Mouse (Mus musculus) cerebellum, adult 18-20 months (tissue): Measurements from ENCODE around the gene Gdpgp1.

Experiments
- DNase-seq, 2 experiments: peaks; one replicate each; pipeline ENCODE4 v3.0.0; 2021

Gene Gdpgp1

DNA sequence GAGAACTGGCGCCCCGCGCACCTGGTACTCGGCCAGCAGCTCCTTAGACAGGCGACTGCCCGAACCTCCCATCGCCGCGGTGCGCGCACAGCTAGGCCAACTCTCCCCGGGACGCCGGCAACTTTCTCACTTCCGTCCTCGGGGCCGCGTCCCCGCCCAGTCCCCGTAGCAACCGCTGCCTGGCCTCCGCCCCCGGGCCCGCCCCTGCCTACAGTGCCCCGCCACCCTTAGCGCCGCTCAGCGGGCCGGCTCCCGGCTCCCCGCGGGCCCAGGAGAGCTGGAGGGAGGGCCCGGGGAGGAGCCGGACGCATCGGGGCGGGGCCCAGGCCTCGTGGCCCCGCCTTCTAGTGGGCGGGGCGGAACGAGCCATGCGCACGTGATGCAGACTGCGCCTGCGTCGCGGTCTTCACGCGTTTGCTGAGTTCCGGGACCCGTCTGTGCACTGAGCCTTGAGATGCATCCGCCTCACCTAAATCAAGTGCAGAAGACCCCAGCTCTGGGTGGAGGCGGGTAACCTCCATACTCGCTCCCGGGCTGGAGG, at the start of gene Gdpgp1, which contains the start of gene Cib1:
Gene Gdpgp1, plus strand, starts transcription at position 377 of the 541 bp plus-strand sequence.
Gene Cib1, minus strand, starts transcription at position 325 of the 541 bp plus-strand sequence.
- peak; percentile 87 to 96 for DNase-seq

DNA sequence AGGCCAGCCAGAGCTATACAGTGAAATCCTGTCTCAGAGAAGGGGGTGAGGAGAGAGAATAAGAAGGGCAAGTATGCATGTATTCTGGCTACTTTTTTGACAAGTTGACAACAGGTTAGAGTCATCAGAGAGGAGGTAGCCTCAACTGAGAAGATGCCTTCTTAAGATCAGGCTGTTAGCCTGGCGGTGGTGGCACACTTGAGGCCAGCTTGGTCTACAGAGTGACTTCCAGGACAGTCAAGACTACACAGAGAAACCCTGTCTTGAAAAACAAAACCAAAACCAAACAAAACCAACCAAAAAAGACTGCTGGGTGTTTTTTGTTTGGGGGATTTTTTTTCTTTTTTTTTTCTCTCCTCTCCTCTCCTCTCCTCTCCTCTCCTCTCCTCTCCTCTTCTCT, 49.2 kb upstream of the Gdpgp1 start:
- no peak for DNase-seq

DNA sequence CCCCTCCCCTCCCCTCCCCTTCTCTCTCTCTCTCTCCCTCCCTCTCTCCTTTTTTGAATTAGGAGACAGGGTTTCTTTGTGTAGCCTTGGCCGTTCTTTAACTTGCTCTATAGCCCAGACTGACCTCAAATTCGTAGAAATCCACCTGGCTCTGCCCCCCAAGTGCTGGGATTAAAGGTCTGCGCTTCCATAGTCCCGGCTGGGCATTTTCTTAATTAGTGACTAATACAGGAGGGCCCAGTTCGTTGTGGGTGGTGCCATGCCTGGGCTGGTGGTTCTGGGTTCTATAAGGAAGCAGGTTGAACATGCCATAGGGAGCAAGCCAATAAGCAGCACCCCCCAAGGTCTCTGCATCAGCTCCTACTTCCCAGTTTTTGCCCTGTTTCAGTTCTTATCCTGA, 48.7 kb upstream of the Gdpgp1 start:
- no peak for DNase-seq

DNA sequence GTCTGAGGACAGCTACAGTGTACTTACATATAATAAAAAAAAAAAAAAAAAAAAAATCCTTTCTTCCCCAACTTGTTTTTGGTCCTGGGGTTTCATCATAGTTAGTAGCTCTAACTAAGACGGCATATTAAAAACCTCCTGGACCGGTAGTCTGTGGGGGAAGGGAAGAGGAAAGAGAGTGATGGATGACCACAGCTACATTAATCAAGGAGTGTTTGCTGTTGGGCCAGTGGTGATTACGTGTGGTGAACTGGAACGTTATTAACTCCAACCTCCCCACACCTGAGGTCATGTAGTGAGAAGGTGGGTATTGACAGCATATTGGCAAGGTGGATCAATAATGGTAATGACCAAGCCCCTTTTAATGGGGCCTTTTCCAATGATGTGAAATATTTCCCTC, 48.1 kb upstream of the Gdpgp1 start:
- no peak for DNase-seq

DNA sequence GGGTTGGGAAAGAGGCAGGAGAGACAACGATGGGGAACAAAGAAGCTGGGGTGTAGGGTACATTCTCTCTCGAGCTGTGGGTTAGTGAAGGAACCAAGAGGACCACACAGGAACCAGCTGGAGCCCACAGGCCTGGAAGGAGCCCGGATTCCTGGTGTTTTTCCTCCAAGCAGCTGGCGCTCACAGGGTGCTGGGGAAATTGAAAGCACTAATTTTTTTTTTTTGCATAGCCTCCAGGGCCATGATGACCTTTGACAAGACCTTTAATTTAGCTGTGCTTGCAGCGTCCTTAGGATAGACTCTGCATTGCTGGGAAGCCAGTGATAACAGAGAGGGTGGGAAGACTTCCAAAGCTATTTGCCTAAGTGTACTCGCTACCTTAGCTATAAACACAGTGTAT, 47.7 kb upstream of the Gdpgp1 start:
- DNase-seq = no peak

DNA sequence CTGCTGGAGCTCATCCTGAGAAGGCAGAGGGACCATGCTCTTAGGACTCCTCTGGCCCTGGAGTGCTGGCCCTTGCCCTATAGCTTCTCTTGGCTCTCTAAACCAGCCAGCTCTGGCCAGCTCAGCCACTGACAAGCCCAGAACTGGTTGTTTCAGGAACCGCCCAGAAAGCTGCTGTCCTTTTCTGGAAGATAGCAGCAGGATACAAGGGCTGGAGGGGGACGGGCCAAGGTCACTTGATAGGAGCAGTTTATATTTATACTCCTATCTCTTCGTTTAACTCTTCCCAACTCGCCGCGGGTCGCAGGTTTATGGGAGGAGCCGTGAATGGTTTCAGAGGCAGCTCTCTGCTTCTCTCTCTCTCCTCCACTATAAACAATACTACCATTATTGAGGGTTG, 46.6 kb upstream of the Gdpgp1 start:
- no peak for DNase-seq

DNA sequence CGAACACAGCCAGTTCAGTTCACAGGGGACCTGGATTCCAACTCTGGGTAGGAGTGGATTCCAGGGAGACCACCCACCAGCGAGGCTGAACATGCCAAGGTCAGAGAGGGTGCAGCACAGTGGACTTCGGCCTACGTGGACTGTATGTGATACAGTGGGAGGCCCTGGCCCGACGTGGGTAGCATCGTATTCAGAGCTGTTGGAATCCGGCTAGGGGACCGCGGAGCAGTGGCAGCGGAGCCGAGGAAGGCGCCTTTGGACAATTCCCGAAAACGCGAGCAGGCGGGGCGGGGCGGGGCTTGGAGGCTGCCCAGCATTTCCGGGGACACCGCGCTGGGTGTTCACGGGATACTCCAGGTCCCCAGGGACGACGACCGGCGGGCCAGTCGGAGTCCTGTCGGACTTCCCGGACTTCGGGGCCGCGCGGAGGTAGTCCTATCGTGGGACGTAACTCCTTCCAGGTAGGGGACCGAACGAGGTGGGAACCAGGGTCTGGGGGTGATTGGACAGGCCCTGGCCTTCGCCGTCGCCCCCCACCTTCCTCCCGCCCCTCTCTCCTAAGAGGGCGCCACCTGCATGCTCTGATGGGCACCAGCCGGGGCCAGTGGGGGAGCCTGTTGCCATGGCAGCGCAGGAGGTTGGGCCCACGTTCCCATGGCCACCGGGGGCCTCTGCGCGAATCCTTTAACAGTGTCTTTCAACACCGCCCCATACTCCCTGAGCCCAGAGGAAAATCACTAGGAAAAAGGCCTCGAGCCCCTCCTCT, 46.0 kb upstream of the Gdpgp1 start, which contains the start of gene Sema4b:
Gene Sema4b, plus strand, starts transcription at position 311 of the 766 bp plus-strand sequence.
- peak; percentile 85 for DNase-seq

DNA sequence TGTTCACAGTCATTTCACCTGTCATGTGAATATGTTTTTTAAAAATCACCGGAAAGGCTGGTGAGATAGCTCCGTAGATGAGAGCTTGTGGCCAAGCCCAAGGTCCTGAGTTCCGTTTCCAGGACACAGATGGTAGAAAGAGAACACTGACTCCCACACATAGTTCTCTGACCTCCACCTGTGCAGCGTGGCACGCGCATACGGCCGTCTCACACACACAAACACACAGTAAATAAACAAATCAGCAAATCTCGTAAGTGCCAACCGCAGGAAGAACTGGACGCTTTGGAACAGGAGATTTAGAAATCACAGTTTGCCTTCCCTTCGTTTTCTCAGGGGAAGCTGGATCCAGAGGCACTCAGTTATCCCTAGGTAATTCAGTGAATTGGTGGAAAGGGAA, 45.2 kb upstream of the Gdpgp1 start:
- peak in 1 of 2 experiments; percentile 38 for DNase-seq

DNA sequence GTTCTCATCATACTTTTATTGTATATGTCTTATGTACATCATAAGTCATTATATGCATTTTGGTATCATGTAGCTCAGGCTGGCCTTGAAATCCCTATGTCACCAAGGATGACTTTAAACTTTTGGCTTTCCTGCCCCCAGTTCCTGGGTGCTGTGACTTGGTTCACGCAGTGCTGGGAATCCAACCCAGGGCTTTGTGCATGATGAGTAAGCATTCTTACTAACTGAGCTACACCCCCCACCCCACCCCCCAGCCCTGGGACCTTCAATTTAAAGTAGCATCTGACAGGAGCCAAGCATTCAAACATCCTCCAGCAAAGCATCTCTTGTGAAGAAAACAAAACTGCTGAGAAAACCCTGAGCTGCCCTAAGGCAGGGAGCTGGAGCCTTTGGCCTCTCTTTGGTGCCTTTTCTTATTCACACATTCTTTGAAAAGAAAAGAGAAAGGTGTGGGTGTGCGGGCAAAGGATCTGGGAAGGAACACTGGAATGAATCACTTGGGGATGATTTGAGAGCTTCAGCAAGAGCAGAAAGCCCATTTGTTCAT, 44.0 kb upstream of the Gdpgp1 start:
- no peak for DNase-seq

DNA sequence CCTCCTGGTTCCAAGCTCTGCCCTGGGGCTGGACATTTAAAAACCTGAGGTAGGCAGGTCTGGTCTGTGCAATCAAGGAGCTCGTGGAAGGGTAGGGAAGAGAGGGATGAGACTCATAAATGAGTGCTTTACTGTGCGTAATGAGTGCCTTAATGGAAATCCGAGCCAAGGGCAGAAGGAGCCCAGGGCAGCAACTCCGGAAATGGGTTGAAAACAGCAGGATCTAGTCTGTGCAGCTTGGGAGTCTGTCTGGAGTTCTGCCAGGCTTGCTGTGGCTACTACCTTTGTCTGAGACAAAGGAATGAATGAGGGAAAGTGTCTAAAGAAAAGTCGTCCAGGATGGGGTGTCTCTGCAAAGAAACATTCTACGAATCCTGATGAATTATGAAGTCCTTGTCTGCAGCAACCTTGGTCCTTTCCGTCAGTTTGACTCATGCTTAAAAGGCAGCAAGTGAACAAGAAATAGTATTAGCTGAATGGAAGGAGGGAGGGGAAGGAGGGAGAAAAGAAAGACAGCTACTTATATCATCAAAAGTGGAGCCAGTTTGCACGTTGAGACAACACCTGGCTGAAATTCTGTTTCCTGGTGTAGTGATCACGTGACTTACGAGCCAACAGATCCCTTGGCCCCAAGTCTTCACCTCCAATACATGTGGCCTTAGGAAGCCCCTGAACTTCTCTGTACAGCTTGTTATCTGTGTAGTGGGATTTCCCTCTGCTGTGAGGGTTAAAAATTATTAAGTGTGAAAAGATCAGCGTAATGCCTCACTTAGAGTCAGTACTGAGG, 43.3 kb upstream of the Gdpgp1 start:
- no peak for DNase-seq

DNA sequence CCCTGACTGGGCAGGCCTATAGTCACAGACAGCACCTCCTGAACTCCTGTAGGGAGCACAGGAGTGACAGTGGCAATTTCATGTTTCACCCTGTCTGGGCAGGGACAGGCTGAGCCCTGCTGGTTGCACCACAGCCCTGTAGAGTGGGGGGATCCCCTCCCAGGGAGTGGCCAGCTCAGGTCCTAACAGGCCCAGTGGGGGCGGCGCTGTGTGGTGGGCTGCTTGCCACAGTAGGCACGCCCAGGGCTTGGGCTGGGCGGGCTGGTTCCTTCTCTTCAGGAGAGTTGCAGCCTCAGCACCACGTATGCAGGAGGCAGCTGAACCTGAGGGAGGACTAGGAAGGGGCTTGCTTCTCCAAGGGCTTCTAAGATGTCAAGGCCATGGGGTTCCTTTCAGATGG, 41.2 kb upstream of the Gdpgp1 start:
- DNase-seq = no peak

DNA sequence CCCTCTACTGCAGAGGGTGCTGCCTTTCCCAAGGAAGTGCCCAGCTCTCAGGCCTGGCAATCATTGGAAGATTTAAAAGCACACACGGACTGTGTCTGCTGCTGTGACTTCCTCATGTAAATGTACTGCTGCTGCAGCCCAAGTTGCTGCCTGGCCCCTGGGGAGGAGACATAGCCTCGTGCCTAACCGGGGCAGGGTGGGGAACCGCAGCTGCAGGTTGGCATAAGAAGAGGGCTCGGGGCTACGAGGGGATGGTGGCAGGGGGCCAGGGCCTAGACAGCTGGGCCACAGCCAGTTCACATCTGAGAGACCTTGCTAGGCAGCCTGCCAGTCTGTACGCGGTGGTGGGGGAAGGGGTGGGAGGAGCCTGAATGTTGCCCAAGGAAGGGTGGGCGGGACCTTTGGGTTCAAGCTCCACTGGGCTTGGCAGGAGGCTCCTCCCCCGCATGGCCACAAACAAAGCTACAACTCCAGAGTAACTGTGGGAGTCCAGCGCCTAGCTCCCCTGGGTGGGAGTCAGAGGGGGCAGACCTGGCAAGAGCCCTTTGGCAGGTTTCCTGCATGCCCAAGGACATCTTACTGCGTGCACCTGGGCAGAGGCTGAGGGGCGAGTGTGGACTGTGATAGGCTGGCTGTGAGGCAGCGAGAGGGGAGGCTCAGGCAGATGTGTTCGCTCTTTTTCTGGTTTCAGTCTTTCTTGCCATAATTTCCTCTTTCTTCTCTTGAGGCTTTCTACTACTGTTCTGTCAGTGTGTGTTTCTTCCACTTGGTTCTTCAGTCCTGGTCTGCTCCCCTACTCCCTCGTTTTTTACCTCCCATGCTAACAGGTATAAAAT, 40.2 kb upstream of the Gdpgp1 start:
- DNase-seq = peak in 1 of 2 experiments; percentile 36

DNA sequence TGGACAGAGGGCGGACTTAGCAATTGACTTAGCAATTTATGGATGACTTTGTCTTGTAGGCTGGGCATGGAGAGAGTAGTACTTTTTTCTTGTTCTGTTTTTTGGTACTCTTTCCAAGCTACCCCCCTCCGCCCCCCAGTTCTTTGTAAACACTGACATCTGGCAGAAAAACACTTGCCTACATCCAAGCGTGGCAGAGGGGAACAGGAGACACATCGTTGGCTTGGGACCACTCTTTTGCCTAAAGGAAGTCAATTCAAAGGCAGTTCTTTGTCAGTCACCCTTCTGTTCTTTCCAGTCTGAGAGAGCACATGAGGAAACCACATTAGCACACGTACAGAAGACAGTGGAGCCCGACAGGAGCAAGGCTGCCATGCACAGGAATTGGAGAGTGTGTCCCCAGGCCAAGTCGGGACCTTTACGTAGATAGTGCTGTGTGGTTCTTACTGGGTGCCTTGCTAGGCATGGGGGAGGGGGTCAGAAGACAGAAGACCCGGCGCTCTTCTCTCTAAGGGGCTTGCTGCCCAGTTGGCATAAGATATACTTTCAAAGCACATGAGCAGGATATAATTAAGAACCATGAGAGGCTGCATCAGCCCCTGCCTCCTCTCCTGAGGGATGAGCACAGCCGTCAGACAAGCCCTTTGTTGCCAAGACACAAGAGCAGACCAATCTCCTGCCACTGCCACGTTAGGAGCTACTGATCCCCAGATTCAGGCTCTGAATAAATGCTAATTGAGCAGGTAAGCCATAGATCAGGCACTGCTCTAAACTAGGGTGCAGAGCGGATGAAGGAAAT, 38.5 kb upstream of the Gdpgp1 start:
- no peak for DNase-seq

DNA sequence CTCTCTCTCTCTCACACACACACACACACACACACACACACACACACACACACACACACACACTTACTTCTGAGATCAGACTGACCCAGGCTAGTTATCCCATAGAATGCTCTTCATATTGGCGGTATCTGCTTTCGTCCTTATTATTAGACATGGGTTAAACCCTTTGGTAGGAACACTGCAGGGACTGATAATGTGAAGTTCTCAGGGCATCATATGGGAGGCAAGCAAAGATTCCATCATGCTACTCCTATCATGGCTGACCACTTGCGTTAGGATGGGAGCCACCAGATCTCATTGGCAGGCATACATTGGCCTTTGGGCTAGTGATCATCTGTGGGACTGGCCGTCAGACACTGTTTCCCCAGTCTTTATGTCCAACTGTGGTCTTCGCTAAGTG, 37.5 kb upstream of the Gdpgp1 start:
- DNase-seq = no peak

DNA sequence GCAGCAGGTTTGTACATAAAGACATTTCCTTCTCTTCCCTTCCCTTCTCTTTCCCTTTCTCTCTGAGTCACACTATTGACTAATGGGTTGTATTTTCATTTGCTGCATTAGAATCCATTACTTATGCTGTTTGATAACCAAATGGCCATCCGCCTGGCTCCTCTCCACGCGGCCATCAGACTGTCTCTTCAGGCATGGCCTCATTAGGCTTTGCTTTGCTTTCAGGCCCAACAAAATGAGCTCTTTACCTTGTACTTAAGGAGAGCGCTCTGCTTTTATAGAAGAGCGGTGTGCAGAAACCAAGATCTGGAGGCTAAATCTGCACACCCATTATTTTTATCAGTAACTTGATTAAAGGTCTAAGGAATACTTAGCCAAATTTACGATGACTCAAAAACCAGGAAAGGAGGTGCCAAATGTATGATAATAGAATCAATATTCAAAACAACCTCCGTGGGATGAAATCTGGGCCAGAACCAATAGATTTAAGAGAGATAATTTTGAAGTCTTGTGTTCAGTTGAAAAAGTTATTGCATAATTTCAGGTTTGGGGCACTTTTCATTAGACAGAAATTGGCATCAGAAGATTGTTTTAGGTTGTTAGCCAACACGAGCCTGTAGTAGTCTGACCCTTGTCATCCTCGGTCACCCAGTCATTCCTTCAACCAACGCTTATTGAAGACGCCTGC, 36.9 kb upstream of the Gdpgp1 start:
- DNase-seq = no peak

DNA sequence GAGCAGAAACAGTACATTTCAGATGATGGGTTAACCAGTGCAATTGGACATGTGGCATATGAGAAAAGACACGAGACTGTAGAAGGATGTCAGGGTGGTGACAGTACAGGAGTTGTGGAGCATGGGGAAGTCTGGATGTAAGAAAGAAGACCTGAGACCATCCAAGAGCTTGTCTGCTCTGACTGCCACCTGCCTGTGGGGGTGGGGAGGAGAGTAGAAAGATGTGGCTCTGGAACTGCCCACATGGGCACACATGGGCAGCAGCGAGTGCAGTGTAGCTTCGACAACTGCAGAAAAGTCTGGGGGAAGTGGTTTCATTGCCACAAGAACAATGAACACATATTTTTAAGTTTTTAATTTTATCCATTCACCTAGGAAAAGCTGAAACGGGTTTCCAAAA, 35.3 kb upstream of the Gdpgp1 start:
- no peak for DNase-seq

DNA sequence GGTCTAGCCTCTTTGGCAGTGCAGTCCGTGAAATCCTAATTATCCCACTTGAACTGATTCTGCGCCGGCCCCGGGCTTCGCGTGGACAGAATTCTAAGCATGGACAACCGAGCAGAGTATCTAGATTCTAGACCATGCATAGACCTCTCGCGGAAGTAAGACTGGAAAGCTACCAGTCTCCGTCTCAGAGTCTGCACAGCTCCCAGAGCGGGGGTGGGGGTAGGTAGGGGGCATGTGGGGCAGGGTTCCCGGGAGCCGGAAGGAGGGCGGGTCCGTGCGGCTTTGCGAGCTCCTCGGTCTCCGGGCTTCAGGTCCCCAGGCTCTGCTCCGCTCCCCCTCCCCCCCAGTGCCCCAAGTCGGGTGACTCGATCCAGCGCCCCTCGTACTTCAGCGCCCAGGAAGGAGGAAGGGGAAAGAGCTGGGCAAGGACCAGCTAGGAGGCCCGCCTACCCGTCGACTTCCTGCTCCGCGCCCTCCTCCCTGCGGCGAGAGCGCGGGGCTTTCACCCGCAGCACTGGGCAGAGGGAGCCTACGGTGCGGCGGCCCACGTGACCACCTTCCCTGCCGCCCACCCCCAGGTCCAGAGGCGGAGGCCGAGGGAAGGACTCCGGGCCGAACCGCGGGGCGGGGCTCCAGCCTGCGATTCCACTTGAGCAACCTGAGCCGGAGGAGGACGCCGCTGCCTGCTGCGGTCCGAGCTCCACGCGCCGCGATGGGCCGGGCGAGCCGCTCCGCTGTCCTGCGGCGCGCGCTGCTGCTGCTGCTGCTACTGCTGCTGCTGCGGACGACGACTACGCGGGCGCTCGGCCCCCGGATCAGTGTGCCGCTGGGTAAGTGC, 34.5 kb upstream of the Gdpgp1 start:
- DNase-seq = peak; percentile 76 to 77

DNA sequence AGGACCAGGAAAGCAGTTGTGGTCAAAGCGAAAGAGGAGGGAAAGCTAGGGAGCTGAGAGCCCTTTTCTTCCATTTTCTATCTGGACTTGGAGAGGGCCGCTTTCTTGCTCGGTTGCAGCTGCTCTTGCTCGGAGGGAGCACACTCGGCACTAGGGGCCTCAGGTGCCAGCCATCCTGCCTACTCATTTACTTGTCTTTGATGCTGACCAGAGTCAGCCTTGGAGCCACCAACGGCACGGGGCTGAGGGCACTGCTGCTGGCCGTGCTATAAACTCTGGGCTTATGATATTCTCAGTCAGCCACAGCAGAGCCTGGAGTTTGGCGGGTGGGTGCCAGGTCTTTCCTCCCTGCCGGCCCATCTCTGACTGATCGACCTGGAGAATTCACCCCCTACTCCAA, 33.8 kb upstream of the Gdpgp1 start:
- DNase-seq = no peak

DNA sequence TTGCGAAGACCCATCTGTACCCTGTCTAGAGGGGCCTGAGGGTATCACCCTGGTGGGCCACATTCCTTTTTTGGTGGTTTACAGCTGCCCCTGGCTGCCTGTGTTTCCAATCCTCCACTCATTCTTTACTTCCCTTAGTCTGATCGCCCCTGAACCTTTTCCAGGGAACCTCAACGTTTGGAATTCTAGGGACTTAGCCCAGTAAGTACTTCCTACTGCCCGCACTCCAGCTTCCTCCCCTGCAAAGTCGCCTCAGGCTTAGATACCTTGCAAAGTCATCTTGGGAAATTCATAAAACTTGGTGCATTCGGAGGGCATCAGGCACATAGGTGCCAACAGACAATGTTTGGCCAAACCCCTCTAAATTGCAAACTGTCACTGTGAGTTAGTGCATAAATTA, 33.4 kb upstream of the Gdpgp1 start:
- no peak for DNase-seq
